Mouse (Mus musculus) c-Kit-positive CD71-positive TER-119-positive erythroid progenitor cells, embryonic 14.5 days (primary cell): Measurements from ENCODE around the gene Mindy1.

Experiments
- DNase-seq: peaks from one replicate; pipeline ENCODE4 v3.0.0-alpha.2; 2013; ENCODE audit warnings: low spot score

Gene Mindy1

DNA sequence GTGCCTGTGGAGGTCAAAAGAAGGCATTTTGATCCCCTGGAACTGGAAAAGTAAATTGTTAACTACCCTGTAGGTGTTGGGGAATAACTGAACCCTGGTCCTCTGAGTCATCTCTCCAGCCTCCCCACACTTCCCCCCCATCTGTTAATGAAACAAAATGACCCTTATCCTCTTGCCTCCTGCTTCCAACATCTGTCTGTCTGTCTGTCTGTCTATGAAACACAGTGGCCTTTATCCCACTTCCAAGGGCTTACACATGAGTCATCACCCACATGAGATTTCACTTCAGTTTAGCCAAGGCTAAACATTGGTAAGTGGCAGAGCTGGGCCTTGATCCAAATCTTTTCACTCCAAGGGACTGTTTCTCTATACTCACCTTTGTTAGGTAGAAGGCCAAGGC, 13.3 kb upstream of the Mindy1 start:
- DNase-seq: no peak

DNA sequence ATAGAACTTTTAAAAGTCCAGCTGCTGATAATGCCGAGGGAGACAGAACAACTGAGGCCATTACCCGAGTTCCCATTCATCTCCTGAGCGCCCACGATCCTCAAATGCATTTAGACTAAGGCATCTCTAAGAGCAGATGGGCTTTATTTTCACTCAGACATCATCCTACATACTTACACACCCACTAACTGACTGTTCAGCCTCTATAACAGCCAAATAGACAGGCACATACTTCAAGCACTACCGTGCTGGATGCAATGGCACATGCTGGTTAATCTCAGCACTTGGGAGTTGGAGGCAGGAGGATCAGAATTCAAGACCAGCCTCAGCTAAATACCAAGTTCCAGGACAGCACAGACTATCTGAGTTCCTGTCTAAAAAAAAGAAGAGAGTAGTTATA, 11.4 kb upstream of the Mindy1 start:
- no peak for DNase-seq

DNA sequence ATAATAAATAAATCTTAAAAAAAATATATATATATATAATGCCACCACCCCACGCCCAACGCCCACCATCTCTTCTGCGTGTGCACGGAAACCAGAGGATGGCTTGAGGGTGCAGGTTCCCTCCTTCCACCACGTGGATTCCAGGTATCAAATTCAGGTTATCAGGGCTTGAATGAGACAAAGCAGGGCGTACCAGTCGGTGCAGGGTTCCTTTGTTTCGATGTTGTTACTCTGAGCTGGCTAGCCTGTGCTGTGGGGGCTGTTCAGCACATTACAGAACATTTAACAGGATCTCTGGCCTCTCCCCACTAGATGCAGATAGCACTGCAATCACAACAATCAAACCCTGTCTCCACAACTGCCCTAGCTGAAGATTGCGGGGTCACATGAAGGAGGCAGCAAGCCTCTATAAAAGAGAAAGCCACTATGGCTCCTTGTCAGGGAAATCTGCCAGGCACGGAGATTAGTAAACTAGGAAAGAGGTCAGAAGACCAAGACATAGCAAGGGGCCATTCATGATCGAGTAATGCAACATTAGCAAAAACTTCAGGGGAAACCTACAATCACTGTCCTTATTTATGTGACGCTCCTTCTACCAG, 10.3 kb upstream of the Mindy1 start:
- DNase-seq: no peak

DNA sequence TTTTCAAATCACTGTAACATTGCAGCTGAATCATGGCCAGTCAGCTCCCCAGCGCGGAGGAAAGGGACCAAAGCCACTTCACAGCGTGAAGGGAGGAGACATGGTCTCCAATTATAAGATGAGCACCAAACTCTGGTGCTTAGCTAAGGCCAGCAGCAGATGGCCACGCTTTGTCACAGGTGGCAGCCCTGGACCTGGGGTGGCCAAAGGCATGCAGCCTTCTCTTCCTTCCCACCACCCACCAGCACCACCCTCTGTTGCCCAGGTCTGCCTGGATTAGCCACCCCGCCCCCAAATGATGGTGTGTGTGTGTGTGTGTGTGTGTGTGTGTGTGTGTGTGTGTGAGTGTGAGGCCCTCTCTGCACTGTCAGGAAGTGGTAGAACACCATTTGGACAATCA, 7.7 kb upstream of the Mindy1 start:
- no peak for DNase-seq

DNA sequence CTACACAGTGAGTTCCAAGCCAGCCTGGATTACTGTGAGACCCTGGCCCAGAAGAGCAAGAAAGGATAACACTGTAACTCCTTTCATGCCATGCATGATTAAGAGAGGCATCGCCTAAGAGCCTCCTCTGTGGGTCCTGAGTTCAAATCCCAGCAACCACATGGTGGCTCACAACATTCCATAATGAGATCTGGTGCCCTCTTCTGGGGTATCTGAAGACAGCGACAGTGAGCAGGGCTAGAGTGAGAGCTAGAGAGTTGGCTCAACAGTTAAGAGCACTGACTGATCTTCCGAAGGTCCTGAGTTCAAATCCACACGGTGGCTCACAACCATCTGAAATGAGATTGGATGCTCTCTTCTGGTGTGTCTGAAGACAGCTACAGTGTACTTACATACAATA, 6.7 kb upstream of the Mindy1 start:
- DNase-seq: no peak

DNA sequence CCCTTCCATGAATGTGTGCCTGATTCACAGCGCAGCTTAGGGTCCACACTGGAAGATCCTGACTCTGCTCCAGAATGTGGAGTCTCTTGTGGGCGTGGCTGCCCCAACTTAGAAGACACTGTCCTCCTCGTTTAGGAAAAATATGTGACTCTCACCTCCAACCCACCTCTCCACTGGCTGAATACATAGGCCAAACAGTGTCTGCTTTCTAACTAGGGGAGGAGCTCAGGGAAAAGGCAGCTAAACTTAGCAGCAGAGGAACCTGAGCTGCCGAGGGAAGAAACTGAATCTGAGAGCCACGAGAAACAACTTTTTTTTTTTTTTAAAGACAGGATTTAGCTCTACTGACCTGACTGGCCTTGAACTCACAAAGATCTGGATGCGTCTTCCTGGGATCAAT, 6.0 kb upstream of the Mindy1 start:
- DNase-seq: no peak

DNA sequence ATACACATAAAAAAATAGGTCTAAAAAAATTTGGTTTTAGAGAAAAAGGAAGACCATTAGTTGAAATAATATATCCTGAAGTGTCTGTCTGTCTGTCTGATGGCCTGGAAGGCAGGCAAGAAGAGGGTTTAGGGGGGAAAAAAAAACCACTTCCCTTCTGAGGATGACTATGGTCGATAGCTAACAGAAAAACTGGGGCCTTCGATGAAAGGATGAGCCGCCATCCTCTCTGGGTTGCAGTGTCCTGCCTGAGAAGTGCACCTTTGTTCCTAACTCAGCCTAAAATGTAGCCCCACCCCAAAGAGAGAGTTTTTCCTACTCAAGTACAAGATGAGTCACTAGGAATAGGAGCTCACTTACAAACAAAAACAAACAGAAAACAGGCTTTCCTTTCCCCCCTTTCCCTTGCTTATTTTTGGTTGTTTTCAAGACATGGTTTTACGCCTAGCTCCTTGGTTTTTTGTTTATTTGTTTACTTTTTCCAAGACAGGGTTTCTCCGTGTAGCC, 4.7 kb upstream of the Mindy1 start:
- DNase-seq: no peak

DNA sequence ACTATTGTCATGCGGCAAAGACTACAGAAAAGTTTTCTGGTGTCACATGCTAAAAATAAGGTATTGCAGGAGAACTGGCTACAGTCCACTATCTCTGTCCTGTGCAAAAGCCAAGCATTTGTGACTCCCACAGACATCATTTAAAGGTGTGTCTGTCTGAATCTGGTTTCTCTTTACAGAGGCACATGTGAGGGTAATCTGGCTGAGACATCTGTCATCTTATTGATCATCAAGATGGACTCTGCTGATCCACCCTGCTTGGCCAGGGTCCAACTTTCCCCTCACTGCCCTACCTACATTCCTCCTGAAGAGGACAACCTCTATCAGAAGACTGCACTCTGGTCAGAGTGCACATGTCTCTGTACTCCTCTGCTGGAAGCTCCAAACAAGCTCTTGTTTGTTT, 4.0 kb upstream of the Mindy1 start:
- DNase-seq: no peak

DNA sequence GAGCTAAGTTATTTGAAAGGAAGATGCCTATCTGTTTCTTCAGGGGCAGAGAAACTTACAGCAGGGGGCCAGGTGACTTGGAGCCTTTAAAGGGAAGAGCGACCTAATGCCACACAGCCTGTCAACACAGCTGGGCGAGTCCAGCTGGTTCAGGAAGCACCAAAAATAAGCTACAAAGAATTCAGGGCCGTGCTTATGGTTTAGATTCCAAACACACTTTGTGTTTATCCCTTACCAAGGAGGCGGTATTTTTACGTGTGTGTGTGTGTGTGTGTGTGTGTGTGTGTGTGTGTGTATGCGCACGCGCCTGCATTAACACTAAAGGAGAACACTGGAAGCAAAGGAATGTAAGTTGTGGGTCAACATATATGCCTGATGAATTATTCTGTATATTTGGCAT, 398 bp upstream of the Mindy1 start:
- DNase-seq: no peak

DNA sequence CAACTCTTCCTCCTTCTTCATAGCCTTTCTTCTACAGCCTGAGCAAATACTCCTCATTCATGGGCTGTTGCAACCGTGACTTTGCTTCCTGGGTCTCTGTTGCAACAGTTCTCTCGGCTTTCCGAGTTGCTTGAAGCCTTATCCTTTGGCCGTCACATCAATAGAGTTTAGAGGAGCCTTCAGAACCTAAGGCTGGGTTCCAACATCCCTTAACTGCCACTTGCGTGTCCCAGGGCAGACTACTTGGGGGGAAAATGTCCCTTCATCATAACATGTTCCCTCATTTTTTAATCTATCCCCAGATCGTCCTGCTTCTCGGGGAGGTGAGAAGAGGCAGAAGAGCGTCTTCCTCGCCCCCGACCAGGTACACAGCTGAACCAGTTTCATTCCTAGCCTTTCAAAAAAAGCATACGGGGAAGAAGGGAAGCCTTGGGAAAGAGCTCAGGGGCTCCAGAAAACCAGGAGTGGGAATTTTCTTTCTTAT, 1.3 kb downstream of the Mindy1 start:
- DNase-seq: peak; percentile 59

DNA sequence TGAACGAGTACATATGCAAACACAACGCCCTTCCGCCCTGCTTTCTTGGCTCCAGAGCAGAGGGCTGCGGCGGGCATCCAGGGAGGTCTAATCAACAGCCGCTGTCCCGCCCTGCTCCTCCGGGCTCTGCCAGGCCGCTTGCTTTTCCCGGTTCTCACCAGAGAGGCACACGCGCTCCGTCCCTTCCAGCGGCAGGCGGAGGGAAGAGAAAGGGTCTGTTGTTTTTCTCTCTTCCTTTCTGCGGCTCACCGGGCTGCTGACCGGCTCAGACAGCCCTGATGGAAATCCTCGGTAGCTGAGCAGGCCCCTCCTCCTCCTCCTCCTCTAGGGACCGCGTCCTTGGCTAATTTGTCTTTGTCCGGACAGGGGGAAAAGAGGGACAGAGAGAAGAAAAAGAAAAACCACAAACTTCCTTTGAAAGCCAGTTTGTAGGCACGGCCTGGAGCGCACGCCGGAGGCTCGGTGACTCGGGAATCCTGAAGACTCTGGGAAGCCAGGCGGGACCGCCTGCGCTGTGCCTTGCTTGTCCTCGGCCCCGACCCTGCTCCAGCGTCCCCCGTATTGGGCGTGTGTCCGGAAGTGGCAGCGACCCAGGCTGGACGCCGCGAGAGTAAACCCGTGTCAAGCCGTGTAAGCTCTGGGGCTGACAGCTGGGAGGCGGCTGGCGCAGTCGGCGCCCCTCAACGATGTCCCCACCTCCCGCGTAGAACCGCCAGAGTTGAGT, 1.9 kb downstream of the Mindy1 start:
- peak; percentile 78 for DNase-seq

DNA sequence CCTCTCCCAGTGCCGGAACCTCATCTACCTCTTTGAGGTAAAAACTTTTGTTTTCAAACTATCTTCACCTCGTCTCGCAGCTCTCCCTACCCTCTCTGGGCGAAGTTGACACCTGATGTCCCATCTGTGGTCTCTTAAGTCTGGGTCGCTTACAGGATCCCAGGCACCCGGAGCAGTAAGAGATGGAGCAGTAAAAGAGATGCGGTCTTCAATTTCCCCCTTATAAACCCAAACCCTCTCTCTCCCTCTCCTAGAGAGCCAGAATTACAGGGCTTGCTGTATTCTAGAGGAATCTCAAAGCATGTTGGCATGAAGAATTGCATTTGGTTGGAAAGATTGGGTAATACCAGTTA, 2.4 kb downstream of the Mindy1 start:
- no peak for DNase-seq

DNA sequence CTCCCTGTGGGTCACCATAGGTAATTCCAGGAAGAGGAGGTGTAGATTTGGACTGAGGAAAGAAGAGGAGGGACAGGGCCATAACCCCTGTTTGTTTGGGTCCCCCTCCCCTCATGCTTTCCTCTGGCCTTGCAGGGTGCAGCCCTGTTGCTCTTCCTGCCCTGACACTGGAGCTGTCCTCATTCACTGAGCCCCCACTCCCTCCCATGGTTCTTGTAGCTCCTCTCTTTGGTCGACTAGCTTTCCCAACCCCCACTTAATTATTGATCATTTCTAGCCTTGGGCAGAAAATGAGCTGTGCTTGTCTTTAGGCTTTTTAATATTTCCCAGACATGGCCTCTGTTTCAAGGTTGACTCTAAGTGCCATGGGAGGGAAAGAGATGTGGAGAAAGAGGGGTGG, 2.9 kb downstream of the Mindy1 start:
- DNase-seq: no peak

DNA sequence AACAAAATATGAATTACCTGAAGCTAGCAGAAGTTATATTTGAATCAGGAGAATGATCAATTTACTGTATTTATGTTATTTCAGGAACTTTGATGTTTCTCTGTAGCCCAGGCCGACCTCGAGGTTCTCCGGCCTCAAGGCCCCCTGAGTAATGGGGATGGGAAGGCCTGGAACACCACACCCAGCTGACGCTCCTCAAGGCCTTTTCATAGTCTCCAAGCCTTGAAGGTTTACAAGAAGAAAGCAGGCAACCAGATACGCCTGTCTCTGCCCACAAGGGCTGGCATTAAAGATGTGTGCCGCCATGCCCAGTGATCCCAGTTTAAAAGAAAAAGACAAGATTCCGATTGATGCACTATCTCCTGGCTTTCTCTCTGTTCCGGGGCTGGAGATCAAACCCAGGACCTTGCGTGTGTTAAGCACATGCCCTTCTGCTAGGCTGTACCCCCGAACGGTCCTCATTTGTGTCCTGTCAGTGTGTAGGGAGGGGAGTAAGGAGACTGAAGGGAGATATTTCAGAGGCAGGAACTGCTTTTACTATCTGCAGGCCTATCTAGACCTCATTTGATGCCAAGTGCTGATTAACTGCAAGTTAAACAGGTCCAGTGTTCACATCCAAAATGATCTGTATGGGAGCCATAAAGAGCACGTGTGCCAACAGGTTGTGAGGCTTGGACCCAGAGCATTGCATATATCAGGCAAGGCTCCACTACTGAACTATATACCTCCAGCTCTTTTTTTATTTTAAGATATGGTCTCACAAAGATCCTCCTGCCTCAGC, 3.5 kb downstream of the Mindy1 start:
- no peak for DNase-seq

DNA sequence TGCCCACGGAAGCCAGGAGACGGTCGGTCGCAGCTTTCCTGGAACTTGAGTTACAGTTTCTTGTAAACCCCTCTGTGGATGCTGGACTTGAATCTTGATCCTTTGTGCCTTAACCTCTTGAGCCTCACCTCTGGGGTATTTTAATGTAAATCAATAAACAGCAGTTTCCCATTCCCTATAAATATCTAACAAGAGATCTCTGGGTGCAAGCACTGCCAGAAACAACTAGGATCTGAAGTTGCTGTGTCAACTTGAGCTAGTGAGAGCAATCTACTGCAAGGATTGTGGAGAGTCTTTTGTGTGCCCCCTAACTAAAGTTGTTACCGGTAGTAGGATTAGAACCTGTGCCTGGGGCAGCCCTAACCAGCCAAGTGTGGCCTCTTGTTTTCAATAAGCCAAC, 4.2 kb downstream of the Mindy1 start:
- no peak for DNase-seq

DNA sequence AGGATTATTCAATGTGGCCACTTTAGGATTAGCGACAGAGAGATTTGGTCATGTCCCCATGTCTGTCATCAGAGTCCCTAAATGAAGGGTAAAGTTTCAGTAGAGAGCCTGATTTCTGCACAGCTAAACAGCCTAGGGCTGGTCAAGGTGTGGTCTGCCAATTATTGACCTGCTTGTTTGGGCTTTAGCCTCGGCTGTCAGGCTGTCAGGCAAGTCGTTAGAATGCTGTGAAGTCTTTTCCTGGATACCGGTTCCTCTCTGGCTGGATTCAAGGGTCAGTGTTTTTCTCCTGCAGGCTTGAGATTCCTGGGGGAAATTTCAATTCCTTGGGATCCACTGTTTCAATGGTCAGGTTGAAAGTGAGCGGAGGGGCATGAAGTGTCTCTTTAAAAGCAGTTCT, 4.9 kb downstream of the Mindy1 start:
- no peak for DNase-seq

DNA sequence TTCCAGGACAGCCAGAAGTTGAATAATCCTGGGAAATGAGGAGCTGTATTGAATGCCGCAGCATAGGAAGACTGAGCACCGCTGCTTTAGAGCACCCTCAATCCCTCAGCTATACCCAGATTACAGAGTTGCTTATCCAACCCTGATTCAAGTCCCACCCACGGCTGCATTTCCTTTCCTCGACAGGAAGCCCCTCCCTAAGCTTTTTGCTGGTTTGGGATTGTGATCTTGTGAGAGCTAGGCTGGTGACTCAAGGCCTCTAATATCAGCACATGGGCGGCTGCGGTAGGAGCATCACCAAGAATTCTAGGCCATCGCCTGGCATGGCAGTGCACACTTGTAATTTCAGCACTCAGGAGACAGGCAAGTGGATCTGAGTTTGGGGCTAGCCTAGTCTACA, 5.4 kb downstream of the Mindy1 start:
- DNase-seq: no peak

DNA sequence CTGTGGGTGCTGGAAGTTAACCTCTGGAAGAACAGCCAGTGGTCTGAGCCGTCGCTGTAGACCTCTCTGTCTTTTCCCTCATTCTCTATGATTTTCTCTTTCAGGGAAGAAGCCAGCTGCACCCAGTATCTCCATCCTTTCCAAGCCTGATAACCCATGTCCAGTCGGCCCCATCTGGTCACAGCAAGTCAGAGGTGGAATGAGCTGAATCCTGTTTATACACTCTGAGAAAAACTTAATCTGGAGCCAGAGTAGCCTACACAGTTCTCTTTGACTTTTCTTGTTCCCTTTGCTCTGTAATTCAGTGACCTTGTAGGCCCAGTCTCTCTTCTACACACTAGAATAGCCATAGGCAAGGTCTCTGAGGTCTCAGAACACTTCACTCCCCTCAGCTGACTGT, 6.4 kb downstream of the Mindy1 start:
- no peak for DNase-seq

DNA sequence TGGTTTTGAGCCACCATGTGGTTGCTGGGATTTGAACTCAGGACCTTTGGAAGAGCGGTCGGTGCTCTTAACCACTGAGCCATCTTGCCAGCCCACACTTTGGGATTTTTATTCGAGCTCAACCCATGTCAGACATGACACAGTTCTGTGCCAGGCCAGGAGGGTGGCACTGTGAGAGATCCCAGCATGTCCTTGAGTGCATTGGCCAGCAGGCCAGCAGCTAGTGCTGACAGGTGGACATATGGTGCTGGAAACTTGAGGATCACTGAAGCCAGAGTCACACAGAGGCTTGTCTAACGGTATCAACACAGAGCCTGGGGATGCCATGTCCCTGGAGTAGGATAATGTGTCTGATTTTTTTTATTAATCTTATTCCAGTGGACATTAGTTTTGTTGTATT, 8.3 kb downstream of the Mindy1 start:
- no peak for DNase-seq

DNA sequence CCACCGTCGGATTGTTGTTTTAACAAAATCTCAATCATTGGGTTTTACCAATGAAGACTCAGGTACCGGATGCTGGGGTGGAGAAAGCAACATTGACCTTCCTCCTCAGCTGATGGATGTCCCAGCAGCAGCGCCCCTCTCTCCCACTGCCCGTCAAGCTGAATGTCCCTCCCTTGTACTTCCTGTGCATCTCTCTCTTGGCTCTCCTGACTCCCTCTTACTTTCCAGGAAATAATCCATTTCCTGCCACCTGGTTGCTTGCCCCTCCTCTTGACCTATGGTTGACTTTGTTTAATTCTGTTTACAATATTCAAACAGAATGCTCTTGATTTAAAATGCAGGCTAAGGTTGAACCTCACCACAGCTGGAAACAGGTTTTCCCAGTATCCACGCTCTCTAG, 9.0 kb downstream of the Mindy1 start:
- DNase-seq: no peak

DNA sequence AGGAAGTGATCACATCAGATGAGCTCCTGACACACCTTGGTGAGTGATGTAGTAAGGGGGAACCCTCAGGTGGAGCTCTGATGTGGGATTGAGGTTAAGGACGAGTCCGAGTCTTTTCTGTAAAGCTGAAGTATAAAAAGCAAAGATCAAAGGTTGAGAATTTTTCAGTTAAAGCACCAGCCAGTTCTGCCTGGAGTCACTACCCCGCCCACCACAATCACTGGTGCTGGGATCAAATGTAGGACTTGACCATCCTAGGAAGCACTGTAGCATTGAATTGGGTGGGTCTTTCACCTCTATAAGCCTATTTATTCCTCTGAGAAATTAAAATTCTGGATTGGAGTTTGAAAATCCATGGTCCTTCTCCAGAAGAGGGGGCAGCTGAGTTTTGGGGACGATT, 9.9 kb downstream of the Mindy1 start:
- DNase-seq: no peak

DNA sequence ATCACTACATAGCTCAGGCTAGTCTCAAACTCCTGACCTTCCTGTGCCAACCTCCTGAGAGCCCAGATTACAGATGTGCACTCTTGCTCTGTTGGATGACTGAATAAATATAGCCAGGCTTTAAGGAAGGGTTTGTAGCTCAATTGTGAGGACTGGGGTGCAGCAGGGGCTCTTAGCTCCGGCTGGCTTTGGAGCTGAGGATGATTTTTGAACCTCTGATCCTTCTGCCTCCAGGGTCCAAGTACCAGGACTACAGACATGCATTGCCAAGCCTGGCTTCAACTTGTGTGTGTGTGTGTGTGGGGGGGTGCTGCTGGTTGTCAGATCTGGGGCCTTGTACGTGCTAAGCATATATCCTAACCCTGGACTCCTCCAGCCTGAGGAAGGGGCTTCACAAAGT, 11.8 kb downstream of the Mindy1 start:
- DNase-seq: no peak

DNA sequence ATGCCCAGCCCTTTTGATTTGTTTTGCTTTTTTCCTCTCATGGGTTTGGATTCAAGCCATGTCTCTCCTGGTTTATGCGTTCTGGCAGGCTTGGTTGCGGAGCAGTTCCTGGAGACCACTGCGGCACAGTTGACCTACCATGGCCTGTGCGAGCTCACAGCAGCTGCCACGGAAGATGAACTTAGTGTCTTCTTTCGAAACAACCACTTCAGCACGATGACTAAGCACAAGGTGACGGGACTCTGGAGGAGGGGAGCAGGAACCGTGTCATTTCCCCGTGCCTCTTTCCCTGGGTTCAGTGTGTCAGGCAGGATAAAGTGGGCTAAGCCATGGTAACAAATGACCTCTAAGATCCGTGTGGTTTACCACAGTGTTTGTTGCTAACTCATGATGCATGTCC, 12.4 kb downstream of the Mindy1 start:
- no peak for DNase-seq
